Mouse (Mus musculus) left cerebral cortex, postnatal 10 days (tissue): ENCODE results near the gene Setd2. TPM values are rescaled to one million over a fixed set of nuclear protein-coding genes. Genes with fewer than 3 reads are reported as not detected.

Experiments used
- microRNA-seq: library from miRNA; unstranded; fragments of <30 nt; microRNA quantifications from one replicate; pipeline ENCODE4 v1.2.0, GENCODE M21; 2022
- total RNA-seq, 2 experiments: library from RNA; stranded (reverse); gene quantifications; 2 replicates each; pipeline ENCODE4 v1.2.3; 2021

Gene Setd2
- total RNA-seq, 2 experiments from 2014 or later: 77.2 to 80.2 TPM

Small RNA genes within 50 kb of the gene (microRNA-seq; reads per million reads assigned to microRNA genes)
- gene Mir8107: not detected

Other genes starting within 250 kb of the Setd2 start
- 10 to 100 TPM; 13.0 to 13.6 TPM for gene Elp6, start 227.4 kb upstream of the Setd2 start, total RNA-seq
- gene Scap, start 199.3 kb upstream of the Setd2 start, total RNA-seq: 100 to 1,000 TPM in 1 of 2 experiments, 10 to 100 TPM in 1; 98.0 to 106 TPM
- gene Ptpn23, start 124.4 kb upstream of the Setd2 start, total RNA-seq: 10 to 100 TPM; 49.0 to 50.1 TPM
- not detected for gene Ngp, start 112.8 kb upstream of the Setd2 start, total RNA-seq
- 10 to 100 TPM; 37.6 to 45.2 TPM for gene Klhl18, start 55.9 kb upstream of the Setd2 start, total RNA-seq
- 1 to 10 TPM; 4.4 to 4.5 TPM for gene Kif9, start 55.6 kb upstream of the Setd2 start, total RNA-seq
- 1 to 10 TPM; 1.0 to 2.0 TPM for gene Nradd, start 91.9 kb downstream of the Setd2 start, total RNA-seq
- gene Nbeal2, start 121.6 kb downstream of the Setd2 start, total RNA-seq: 10 to 100 TPM; 12.6 to 12.7 TPM
- gene Ccdc12, start 123.9 kb downstream of the Setd2 start, total RNA-seq: 10 to 100 TPM; 43.6 to 44.0 TPM
- under 1 TPM; 0.39 to 0.56 TPM for gene Myl3, start 209.3 kb downstream of the Setd2 start, total RNA-seq
- 1 to 10 TPM; 9.1 to 9.3 TPM for gene Pth1r, start 214.5 kb downstream of the Setd2 start, total RNA-seq